Mouse (Mus musculus) thymus, postnatal 10 days (tissue): ENCODE data around the gene 1700010I14Rik.

Experiments
- DNase-seq, 2 experiments: peaks; one replicate each; pipeline ENCODE4 v3.0.0; 2021; ENCODE audit warnings: low spot score in 2 of 2

Gene 1700010I14Rik

DNA sequence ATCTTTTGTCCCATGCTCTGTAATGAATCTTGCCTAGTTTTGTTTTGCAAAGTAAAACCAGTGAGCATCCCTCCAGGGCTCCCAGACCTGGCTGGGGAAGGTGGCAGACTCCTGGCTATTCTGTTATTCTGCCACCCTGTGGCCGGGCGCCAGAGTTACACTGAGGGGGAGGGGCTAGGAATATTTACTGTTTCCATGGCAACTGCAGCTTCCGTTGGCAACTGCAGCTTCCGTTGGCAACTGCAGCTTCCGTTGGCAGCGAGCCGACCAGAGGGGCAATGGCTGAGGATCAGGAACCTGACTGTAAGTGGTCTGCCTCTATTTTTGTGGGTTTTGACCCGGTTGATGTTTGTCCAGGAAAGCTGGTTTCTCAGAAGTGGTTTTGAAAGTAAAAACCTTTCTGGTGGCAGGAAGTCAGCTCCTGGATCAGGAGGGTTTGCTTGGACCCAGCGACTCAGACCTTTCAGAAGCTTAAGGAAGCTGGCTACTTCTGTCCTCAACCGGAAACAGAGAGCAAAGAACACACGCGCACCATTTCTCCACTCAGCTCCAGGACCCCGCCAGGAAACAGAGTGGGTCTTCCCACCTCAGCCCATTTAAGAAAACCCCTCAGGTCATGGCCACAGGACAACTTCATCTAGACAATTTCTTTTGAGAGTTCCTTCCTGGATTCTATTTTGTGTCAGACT is at the start of gene 1700010I14Rik:
Gene 1700010I14Rik (plus strand): TSS at position 215 of the 689 bp plus-strand sequence.
- DNase-seq: peak; percentile 85 to 92

DNA sequence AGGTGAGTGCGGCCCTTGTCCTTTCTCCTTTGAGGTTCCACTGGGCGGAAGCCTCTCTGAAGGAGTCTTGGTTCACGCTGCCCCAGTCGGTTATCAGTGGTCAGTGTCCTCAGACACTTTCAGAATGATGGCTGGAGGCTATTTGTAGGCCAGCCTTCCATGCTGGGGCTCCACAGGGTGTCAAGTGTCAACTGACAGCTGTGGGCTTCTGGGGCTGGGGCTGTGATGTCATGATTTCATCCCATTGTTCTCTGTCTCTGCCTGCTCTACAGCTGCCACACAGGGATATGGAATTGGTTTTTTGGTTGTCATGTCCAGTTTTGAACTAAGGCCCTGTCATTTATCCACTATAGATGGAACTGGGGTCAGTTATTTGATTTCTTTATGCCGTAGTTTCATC is 36.5 kb upstream of the 1700010I14Rik start:
- DNase-seq: no peak

DNA sequence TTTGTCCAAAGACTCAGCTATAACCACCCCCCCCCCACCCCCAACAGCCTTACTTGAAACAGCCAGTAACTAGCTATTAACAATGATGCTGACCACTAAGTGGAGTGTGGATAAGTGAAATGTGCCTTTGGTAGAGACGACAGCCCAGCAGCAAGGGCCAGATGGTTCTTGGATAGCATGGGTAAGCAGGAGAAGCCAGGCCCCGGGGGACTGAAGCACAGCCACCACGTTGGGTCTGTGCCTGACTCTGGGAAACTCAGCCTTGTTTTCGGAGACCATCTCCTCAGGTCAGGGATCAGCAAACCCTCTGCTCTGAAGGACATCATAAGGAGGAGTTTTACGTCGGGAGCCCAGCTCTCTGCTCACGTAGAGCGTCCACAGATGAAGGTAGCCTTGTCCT is 35.2 kb upstream of the 1700010I14Rik start:
- DNase-seq: no peak

DNA sequence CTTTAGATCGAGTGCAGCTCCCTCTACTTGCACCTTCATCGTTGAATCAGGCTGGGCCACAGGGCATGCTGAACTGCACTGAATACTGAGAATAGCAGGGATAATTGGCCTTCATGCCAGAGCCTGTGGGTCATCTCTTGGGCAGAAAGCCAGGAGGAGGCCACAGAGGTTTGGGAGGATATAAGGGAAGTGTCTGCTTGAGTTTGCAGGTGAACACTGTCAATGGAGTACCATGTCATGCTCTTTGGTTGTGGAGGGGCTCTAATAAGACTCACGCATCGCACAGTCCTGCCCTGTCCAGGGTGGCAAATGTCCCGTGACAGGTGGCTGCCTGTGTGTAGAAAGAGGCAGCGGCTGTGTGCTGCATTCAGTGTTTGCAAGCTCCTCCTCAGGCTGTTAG is 30.0 kb upstream of the 1700010I14Rik start:
- no peak for DNase-seq

DNA sequence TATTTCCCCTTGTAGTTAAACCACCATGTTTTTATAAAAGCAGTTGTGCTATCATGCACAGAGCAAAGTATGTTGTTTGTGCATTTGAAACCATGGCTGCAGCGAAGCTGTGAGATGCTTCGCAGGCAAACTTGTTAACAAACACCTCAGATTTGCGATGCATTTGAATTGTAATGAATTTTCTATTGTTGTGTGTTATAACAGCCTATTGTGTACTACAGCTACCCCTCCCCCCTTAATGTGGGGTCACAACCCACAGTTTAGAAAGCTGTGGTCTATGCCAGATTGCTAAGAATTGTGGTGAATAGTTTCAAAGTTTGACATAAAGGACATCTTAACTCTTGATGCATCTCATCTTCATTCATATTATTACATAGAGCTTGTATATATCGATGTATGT is 27.7 kb upstream of the 1700010I14Rik start:
- no peak for DNase-seq

DNA sequence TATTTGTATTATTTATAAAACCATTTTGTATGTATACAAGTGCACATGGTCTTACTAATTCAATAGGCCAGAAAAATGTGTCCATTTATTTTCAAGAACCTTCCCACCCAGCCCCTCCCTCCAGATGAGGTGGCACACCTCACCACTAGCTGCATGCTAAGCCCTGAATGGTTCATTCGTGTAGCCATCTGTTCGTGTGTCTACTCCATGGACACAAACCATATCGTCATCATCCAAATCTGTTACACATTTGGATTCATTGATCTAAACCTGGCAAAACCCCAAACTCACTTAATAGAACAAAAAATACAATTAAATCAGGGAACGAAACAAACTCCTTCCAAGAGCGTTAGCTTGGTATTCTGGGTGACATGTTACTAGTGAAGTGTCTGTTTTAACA is 27.0 kb upstream of the 1700010I14Rik start:
- no peak for DNase-seq

DNA sequence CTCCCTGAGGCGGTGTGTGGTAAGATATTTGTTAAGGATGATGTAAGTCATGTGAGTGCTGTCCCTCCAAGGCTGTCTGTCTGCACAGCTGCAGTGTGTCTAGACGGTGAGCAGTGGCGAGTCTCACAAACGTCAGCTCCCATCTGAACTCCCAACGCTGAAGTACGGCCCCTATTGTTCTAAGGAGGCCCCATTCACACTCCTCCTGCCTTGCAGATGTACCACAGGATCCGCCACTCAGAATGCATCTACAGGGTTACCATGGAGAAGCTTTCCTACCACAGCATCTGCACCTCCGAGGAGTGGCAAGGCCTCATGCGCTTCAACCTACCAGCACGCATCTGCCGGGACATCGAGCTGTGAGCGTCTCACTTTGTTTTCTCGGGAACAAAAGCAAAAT is 26.5 kb upstream of the 1700010I14Rik start:
- DNase-seq: no peak

DNA sequence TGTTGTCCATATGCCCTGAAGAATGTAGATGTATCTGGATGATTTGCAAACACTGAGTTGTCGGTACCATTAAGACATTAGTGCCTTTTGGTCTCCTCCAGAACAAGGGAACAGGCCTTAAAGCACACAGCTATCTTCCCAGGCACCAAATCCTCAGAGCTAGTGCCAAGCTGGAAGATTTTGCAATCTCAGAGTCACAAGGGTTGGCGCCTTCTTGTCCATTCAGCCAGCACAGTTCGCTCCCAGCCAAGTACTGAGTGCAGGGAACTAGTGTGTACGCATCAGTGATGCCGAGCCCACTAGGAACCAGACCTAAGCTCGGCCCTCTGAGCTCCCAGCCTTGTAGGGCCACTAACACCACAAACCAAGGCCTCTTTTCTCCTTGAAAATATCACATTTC is 23.0 kb upstream of the 1700010I14Rik start:
- DNase-seq: no peak

DNA sequence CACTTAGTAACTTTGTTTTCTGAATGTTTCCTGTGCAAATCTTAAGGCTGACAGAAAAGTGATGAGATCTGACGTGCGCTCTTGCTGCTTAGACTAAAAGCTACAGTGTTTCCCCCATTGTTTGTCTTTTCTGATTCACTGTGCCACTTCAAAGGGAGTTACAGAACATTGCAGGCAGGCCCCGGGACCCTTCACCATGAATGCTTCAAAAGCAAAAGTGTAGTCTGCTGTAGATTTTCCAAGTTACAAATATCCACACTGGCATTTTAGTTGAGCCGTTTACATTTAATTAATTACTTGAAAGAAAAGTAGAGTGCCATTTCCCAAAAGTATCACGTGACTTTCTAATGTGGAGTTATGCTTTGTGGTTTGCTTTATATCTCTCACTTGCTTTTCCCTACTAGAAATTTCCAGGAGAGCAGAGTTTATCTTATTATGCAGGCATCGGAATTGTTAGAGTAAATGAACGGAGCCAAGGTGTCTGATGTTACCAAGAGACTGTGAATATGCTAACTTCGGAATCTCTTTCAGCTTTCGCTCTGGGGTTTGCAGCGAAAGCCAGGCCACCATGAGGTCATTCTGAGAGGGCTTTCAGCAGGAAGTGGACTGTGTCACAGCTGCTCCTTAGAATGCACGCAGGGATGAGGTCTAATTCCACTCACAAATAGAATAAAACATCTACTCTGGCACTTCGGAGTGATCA is 15.8 kb upstream of the 1700010I14Rik start:
- DNase-seq: no peak

DNA sequence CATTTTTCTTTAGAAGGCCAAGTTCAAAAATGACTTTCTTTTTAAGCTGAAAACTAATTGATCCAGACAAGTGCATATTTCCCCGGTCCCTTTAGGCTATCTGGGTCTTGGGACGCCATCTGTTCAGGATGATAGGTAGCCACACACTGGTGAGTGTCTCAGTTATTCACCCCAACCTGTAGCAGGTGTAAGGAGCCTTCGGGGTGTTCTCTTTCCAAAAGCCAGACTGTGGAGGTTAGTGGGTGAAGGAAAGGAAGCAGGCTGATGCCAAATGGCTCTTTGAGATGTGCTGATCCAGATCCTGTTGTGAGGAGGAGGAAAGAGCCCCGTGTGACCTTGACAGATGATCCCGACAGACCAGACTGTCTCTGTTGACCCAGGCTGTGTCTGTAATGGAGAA is 14.8 kb upstream of the 1700010I14Rik start:
- DNase-seq: no peak

DNA sequence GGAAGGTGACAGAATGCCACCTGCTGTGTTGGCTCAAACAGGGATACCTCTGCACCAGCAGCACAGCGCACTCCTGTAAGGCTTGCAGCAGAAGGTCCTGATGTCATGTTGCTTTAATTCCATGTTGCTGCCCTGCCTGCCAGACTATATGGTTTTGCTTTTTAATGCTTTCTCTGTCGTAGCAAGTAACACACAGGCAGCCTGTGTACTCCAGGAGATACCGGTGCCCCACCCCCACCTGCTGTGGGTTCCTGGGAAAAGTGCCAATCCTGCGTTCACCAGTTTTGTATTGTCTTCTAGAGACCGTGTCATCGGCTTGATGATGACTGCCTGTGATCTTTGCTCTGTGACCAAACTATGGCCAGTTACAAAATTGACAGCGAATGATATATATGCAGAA is 13.7 kb upstream of the 1700010I14Rik start:
- DNase-seq: no peak

DNA sequence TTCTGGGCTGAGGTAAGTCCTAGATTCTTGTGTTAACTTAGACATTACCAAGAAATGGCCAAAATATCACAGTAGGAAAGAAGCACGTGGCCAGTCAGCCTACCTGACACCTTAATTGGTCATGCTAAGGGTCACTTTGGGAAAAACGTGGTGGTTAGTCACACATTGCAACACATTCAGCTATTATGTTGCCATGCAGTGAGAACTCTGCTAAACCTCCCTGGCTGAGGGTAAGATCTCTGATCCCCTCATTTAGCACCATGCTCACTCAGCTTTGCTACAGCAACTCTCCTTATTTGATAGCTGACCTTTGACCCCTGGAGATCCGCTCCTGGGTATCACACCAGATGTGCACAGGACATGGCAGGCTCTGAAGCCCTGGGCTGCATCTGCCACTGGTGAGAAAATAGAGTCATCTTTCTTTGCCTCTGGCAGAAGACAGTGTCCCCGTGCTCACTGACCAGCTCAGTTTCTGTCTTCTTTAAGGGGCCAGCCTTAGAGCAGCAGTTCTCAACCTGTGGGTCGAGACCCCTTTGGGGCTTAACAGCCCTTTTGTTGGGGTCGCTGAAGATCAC is 13.2 kb upstream of the 1700010I14Rik start:
- DNase-seq: no peak

DNA sequence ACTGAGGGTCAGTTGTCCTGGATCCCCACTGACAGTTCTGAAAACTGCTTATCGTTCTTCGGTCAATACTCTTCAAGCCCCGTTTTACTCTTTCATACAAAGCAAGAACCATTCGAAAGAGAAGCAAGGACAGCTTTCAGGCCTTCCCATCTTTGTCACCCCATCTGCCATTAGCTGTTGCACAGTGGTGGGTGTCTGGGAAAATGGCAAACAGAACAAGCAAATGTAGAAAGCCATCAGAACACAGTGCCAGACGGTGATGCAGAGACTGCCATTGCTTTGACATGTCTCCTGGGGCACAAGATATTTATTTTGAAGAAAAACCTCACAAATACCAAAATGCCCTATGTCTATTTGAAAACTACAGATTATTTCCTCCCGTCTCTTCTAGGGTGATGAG is 11.4 kb upstream of the 1700010I14Rik start:
- DNase-seq: no peak

DNA sequence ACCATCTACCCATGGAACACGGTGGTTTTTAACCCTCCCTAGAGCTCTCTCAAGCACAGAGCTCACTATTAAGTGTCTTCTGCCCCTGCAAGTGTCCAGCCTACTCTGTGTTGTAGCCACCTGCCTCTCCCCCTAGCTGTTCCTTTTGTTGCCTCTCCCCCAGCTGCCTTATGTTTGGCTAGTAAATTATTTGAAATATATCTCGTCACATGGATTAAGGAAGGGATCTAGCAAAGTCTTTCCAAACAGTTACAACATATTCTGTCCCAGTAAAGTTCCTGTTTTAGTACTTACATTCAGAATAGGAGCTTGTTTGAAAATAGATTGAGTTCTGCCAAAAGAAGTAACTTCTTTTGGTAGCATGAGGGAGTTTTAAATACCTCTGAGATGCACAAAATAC is 10.9 kb upstream of the 1700010I14Rik start:
- no peak for DNase-seq

DNA sequence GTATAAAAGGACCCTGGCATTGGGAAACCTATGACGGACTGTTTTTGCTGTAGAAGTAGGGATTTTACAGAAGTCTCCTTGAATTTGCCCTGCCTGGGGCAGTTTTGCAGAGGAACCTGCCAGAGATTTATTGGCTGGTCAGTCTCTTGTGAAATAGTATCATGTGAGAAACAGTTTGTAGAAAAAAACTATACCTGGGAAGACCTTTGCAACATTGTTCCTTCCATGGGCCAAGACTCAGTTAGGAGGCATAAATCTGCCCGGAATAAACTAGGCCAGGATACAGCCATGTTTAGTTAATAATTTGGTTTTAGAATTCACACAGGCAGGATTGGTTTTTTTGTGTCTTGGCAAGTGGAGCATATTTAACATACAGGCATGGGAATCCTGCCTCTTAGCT is 4.6 kb upstream of the 1700010I14Rik start:
- DNase-seq: no peak

DNA sequence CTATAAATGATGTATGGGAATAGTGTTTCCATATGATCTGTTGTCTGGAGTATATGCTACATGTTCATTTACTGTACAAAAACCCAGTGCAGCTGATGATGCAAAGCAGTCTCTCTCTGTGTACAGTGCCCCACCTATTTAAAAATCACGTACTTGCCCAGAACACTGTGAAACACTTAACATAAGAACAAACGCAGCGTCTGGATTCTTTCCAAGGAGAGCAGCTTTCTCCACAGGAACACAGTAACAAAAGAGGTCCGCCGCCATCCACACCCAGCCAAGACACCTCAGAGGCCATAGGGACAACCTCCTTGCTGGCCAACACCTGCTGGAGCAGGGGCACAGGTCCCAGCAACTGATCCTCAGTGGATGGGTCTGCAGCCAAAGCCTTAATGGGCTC is 2.4 kb upstream of the 1700010I14Rik start:
- no peak for DNase-seq

DNA sequence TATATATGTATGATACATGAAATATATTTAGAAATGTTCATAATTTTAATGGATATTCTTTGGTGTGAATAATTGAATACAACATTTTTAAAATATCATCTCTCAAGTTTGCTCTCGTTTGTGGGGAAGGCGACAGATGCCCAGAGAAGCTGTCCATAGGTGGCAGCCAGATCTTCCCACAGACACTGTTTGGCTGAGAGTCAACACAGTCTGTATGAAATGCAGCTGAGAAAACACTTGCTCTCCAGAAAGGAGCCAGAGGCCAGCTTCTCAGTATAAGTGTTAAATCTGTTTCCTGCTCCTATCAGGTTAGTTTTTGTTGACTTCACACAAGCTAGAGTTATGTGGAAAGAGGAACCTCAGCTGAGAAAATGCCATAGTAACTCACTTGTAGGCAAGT is 1.6 kb upstream of the 1700010I14Rik start:
- DNase-seq: no peak

DNA sequence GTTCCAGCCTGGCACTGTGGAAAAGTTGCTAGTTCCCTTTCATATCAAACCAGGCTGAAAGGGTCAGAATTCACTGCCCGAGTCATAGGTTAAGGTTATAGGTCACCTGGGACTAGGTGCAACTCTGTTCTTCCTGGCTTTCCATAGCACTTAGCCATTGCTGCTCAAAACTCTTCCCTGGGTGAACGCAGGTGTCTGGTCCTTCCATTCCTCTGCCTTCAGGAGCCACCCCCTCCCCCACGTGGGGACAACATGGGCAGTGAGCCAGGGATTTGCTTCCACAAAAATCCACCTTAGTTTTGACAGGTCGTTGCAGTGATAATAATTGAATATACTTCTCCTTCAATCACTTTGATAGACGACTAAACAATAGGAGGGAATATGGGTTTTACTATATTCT is 764 bp upstream of the 1700010I14Rik start:
- no peak for DNase-seq

DNA sequence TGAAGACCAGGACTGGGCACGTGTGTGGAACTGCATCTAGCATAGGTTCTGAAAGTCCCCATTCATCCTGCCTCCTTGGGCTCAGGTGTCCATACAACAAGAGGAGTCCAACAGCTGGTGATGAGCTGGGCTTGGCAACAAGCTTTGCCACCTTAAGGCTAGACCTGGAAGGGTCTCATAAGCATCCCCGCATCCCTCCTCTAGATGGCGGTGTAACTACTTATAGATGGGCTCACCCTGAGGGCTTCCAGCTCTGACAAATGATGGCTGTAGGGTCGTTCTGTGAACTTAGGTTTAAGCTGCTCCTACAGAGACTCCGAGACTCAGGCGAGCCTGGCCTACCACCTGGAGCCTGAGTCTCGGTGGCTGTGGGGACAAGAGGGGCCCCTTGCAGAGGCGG is 3.0 kb downstream of the 1700010I14Rik start:
- peak; percentile 51 to 69 for DNase-seq

DNA sequence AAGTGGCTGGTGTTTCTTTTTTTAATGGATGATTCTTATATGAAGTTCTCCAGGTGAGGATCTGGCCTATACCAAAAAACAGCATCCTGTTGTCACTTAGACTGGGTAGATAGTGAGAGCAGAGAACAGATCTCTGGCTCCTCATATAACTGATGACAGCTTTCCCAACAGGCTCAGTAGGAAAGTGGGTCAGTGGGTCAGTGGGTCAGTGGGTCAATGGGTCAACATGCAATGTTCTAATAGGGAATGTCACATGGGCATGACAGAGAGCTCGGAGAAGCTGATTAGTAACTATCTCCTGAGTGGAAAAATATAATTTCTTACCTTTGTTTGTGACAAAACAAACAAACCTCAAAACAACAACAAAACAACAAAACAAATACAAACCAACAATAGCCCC is 7.2 kb downstream of the 1700010I14Rik start:
- DNase-seq: no peak

DNA sequence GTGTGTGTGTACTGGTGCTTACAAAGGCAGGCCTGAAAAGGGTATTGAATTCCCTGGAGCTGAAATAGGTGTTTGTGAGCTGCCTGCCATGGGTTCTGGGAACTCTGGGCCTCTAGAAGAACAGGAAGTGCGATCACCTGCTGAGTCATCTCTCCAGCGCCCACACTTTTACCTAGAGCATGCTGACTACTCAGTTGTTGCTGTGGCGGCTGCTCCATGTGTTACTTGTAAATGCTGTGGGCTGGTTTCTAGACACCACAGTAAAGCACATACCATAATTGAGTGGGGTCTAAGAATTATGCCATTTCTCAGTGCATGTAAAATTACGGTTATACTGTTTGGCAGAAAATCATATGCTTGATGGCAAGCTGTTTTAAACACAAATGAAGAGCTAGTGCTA is 14.3 kb downstream of the 1700010I14Rik start:
- DNase-seq: no peak

DNA sequence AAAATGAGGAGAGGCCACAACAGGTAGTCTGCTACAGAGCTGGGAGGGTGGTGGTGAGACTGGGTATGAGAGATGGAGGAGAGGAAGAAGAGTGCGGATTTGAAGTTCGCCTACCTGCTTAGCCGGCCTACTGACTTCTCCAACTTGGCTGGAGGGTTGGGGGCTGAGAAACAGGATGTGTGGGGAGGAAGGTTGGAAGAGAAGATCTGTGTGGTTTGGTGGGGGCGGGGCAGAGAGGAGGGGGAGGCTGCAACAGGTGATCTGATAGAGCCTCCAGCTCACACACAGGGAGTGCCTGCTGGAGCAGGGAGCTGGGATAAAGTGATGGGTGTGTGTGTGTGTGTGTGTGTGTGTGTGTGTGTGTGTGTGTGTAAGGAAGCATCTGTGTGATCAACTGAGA is 16.4 kb downstream of the 1700010I14Rik start:
- DNase-seq: peak in 1 of 2 experiments; percentile 32
